Mouse (Mus musculus) left cerebral cortex, postnatal 36 days (tissue): ENCODE results near the gene Clint1. TPM values are rescaled to one million over a fixed set of nuclear protein-coding genes. Genes with fewer than 3 reads are reported as not detected.

Experiments
- DNase-seq, 2 experiments: peaks; one replicate each; pipeline ENCODE4 v3.0.0; 2021 to 2022; ENCODE audit warnings: low spot score in 2 of 2, mixed read lengths in 1 of 2
- intact Hi-C: fragments of 180-260 bp; cut with DNase I; formaldehyde crosslinking; loops from one replicate; pipeline ENCODE4 v1.15.1; 2025
- total RNA-seq, 2 experiments: library from RNA; stranded (reverse); gene quantifications; 2 replicates each; pipeline ENCODE4 v1.2.3; 2021

Gene Clint1
- total RNA-seq = 10 to 100 TPM; 48.6 to 55.2 TPM

- peak; percentile 87 to 91 for DNase-seq
- intact Hi-C loops = no loop called here
Observed at GRCm38 (mm10) chr11:45851516-45852123, at the start of gene Clint1. Gene Clint1 (plus strand): TSS chr11:45852051.

GRCm38 (mm10) chr11:45804068-45804467 lies 47.8 kb upstream of the Clint1 start:
- DNase-seq = no peak
- intact Hi-C loops = no loop called here

- intact Hi-C loops = no loop called here
Observed at GRCm38 (mm10) chr11:45805312-45805772, 46.5 kb upstream of the Clint1 start.

GRCm38 (mm10) chr11:45805810-45806209 lies 46.0 kb upstream of the Clint1 start:
- intact Hi-C loops = no loop called here
- no peak for DNase-seq

More at GRCm38 (mm10) chr11:45805312-45805772, 46.5 kb upstream of the Clint1 start:
- DNase-seq = no peak

- intact Hi-C loops = no loop called here
- DNase-seq = no peak
Observed at GRCm38 (mm10) chr11:45806264-45806663, 45.6 kb upstream of the Clint1 start.

DNA sequence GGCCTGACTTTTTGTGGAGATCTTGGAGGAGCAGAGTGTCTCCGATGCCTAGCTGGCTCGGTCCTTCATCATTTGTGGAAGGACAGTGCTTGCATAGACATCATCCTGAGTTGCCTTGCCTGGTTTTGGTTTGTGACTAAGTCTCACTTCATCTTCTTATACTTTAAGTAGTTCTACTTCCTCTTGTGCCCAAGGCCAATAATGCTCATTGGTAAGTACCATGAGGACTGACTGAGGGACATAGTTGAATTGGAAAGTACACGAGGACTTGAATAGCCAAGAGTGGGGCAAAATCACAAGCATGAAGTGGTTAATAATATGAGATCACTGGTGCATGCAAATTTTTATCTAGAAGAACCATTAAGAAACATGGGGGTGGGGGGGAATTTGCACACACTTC lies 45.0 kb upstream of the Clint1 start:
- no peak for DNase-seq
- intact Hi-C loops = no loop called here

- DNase-seq = no peak
- intact Hi-C loops = no loop called here
Observed at GRCm38 (mm10) chr11:45807820-45808219, 44.0 kb upstream of the Clint1 start.

DNA sequence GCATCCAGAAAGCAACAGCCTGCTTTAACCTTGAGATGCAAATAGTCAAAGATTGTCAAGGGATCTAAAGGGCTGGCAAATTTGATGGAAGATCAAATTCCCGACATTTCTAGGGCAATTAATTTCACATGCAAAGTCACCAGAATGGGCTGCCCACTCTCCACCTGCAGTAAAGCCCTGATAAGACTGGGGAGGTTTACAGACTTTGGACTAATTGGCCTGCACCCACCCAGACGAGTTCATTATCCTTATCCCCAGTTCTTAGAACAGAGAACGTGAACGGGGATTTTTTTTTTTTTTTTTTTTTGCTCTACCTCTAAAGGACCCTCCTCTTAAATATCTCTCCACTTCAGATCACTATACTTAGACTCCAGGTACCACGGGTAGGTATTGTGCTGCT lies 42.4 kb upstream of the Clint1 start:
- DNase-seq = no peak
- intact Hi-C loops = no loop called here

- intact Hi-C loops = no loop called here
- DNase-seq = no peak
Observed at GRCm38 (mm10) chr11:45810056-45810455, 41.8 kb upstream of the Clint1 start.

DNA sequence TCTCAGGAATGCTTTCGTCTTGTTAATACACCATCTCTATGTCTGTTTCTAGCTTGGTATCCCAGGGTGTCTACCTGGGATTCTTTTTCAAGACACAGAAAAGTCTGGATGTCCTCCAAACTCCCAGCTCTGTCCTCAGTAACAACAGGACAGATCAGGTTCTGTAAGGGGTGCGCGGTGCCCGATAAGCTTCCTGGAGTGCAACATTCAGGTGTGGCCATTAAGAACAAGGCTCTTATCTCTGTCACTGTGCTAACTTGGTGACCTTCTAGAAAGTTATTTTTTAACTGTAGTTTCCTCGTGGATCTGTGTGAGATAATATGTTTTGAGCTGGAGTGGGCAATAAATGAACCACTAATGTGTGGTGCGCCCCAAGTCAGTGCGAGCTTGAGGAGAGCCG lies 41.0 kb upstream of the Clint1 start:
- no peak for DNase-seq
- intact Hi-C loops = no loop called here

- no peak for DNase-seq
Observed at GRCm38 (mm10) chr11:45815603-45816002, 36.2 kb upstream of the Clint1 start.

DNA sequence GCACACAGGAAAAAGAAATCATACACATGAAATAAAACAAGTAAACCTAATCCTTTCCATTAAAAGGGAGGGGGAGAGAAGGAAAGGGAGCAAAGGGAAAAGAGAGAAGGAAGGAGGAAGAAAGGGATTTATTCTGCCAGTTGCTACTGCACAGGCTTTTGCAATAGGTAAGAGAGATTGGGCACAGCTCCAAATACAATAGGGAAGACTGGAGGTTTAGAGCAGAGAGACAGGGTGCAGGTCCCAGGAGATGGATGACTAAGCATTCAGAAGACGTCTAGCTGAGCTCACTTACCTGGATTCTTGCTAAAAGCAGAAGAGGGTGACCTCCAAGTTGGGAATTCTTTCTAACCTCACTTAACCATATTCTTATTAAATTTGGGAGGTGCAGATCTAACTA lies 35.1 kb upstream of the Clint1 start:
- no peak for DNase-seq
- intact Hi-C loops = no loop called here

More at GRCm38 (mm10) chr11:45815603-45816002, 36.2 kb upstream of the Clint1 start:
- intact Hi-C loops = no loop called here

- intact Hi-C loops = no loop called here
- DNase-seq = no peak
Observed at GRCm38 (mm10) chr11:45817996-45818395, 33.9 kb upstream of the Clint1 start.

DNA sequence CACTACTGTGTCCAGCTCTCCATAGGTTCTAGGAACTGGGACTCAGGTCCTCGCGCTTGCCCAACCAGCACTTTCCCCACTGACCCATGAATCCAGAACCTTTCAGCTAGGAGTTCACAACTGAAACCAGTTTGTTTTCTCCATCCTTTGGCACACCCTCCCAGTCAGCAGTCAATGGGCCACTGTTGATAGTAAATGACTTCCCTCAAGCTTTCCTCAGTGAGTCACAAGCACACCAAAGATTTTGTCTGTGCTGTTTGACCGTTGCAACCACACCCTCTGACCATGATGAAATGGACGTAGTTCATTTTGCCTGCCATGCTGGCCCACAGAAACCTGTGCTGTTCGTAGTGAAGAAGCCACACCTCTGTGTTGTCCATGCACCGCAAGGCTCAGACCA lies 30.9 kb upstream of the Clint1 start:
- DNase-seq = no peak
- intact Hi-C loops = no loop called here

GRCm38 (mm10) chr11:45830112-45830511 lies 21.7 kb upstream of the Clint1 start:
- intact Hi-C loops = no loop called here
- no peak for DNase-seq

DNA sequence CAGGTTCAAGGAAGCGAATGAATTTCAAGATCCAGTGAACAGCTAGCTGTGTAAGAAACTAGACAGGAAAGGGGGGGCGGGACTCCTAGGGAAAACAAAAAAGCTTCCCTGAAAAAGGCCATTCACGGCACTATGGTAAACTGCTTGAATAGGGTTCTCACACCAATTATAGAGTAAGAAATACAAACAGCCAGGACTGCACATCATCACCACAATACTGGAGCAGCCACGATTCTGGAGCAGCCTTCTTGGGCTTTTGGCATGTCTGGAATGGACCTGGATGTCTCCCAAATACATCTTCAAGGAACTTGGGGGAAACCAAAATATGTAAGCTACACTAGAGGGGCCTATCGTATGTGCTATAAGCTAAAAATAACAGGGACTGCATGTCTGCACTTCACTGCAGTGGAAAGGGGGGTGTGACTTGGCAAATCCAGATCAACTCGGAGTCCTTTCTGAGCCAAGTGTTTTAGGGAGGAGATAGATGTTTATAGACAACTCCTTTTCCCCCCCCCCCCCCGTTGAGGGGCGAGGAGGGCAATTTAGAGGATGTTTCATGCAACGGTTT lies 21.0 kb upstream of the Clint1 start:
- intact Hi-C loops = no loop called here
- no peak for DNase-seq

- no peak for DNase-seq
- intact Hi-C loops = no loop called here
Observed at GRCm38 (mm10) chr11:45831476-45832143, 20.2 kb upstream of the Clint1 start.

- intact Hi-C loops = no loop called here
- no peak for DNase-seq
Observed at GRCm38 (mm10) chr11:45835625-45836255, 16.1 kb upstream of the Clint1 start.

DNA sequence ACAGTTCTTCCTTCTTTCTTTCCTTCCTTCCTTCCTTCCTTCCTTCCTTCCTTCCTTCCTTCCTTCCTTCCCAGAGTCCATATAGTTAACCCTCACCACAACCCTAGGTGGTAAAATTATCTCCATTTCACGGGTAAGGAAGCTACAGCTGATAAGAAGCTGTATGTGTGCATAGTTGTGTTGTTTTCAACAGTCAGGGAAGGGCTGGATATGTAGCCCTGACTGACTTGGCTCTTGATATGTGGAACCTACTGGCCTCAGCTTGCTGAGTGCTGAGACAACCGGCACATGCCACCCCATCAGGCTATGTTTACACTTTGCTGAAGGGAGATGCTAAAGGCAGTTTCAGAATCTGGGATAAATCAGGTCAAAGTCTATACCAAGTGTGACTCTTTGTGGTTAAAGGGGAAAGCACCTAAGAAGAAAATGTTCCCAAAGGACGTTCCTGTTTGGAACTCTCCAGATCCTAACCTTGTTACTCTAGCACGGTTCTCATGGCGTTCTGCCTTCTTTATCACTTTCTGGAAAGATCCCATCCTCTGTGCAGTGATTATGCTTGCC lies 14.5 kb upstream of the Clint1 start:
- no peak for DNase-seq
- intact Hi-C loops = no loop called here

DNA sequence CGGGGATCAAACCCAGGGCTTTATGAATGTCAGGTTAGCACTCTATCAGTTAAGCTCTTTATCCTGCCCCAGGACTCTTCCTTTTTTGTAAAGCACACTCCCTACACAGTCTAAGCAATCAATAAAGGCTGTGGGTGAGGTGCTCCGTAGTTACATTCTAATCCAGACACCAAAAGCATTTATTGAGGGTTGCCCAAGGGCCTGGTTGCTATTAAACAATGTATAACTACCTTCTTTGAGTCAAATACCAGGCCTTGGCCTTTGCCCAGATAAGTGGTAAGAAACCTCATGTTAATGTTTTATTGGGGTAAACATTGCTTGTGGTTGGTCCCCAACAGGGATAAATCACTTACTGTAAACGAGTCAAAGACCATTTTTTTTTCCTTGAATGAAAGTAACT lies 13.4 kb upstream of the Clint1 start:
- intact Hi-C loops = no loop called here
- DNase-seq = no peak
